Mouse (Mus musculus) mature B cell (primary cell): Measurements from ENCODE around the gene Slx4ip.

Experiments
- in situ Hi-C: fragments of 300-500 bp; cut with MboI; formaldehyde crosslinking; loops from 2 replicates; pipeline ENCODE4 v1.14.3; 2019

Slx4ip gene

GRCm38 (mm10) chr2:136947937-136948336 is 56.9 kb downstream of the Slx4ip start:
- in situ Hi-C loops: no loop called here

- in situ Hi-C loops: no loop called here
These were observed 61.2 kb downstream of the Slx4ip start for GRCm38 (mm10) chr2:136952238-136952637.

GRCm38 (mm10) chr2:136955726-136956571 is 64.9 kb downstream of the Slx4ip start:
- in situ Hi-C loops: no loop called here

- in situ Hi-C loops: no loop called here
These were observed 67.7 kb downstream of the Slx4ip start for GRCm38 (mm10) chr2:136958697-136959096.

GRCm38 (mm10) chr2:136975774-136976173 is 84.8 kb downstream of the Slx4ip start:
- in situ Hi-C loops: no loop called here

- in situ Hi-C loops: no loop called here
These were observed 88.2 kb downstream of the Slx4ip start for GRCm38 (mm10) chr2:136979056-136979772.

GRCm38 (mm10) chr2:136981062-136981879 is 90.3 kb downstream of the Slx4ip start:
- in situ Hi-C loops: no loop called here

- in situ Hi-C loops: no loop called here
These were observed 92.9 kb downstream of the Slx4ip start for GRCm38 (mm10) chr2:136983959-136984358.

GRCm38 (mm10) chr2:136985998-136986730 is 95.1 kb downstream of the Slx4ip start:
- in situ Hi-C loops: no loop called here

- in situ Hi-C loops: no loop called here
These were observed 102.1 kb downstream of the Slx4ip start for GRCm38 (mm10) chr2:136993116-136993515.

GRCm38 (mm10) chr2:136997104-136997503 is 106.1 kb downstream of the Slx4ip start:
- in situ Hi-C loops: no loop called here

GRCm38 (mm10) chr2:137002031-137002430 is 111.0 kb downstream of the Slx4ip start:
- in situ Hi-C loops: no loop called here

GRCm38 (mm10) chr2:137006656-137007055 is 115.6 kb downstream of the Slx4ip start:
- in situ Hi-C loops: no loop called here

GRCm38 (mm10) chr2:137011980-137012379 is 121.0 kb downstream of the Slx4ip start:
- in situ Hi-C loops: no loop called here

GRCm38 (mm10) chr2:137013151-137013550 is 122.1 kb downstream of the Slx4ip start:
- in situ Hi-C loops: no loop called here

GRCm38 (mm10) chr2:137013811-137014350 is 122.9 kb downstream of the Slx4ip start:
- in situ Hi-C loops: no loop called here

- in situ Hi-C loops: no loop called here
These were observed 123.4 kb downstream of the Slx4ip start for GRCm38 (mm10) chr2:137014423-137014822.

- in situ Hi-C loops: no loop called here
These were observed 153.1 kb downstream of the Slx4ip start for GRCm38 (mm10) chr2:137044122-137044521.

- in situ Hi-C loops: no loop called here
These were observed 158.3 kb downstream of the Slx4ip start for GRCm38 (mm10) chr2:137049367-137049766.

- in situ Hi-C loops: no loop called here
These were observed 158.9 kb downstream of the Slx4ip start for GRCm38 (mm10) chr2:137049906-137050305.

- in situ Hi-C loops: no loop called here
These were observed 172.8 kb downstream of the Slx4ip start for GRCm38 (mm10) chr2:137063829-137064228.
